Mouse (Mus musculus) thymus, postnatal 36 days (tissue): Measurements from ENCODE around the gene Trim52.
"Not testable (repeated sequence)": the region's sequence is repeated elsewhere in the genome, so short reads cannot be mapped to it uniquely, and the experiment has no call there.

Source experiments
- DNase-seq, 2 experiments: peaks; one replicate each; pipeline ENCODE4 v3.0.0; 2022; ENCODE audit warnings: mixed read lengths in 2 of 2

Gene Trim52

GRCm38 (mm10) chr14:106105980-106106379 is at the start of gene Trim52:
TSS of gene Trim52 (plus strand) at chr14:106106198.
- DNase-seq: no peak

GRCm38 (mm10) chr14:106072608-106073007 is 33.4 kb upstream of the Trim52 start:
- no peak for DNase-seq

DNA sequence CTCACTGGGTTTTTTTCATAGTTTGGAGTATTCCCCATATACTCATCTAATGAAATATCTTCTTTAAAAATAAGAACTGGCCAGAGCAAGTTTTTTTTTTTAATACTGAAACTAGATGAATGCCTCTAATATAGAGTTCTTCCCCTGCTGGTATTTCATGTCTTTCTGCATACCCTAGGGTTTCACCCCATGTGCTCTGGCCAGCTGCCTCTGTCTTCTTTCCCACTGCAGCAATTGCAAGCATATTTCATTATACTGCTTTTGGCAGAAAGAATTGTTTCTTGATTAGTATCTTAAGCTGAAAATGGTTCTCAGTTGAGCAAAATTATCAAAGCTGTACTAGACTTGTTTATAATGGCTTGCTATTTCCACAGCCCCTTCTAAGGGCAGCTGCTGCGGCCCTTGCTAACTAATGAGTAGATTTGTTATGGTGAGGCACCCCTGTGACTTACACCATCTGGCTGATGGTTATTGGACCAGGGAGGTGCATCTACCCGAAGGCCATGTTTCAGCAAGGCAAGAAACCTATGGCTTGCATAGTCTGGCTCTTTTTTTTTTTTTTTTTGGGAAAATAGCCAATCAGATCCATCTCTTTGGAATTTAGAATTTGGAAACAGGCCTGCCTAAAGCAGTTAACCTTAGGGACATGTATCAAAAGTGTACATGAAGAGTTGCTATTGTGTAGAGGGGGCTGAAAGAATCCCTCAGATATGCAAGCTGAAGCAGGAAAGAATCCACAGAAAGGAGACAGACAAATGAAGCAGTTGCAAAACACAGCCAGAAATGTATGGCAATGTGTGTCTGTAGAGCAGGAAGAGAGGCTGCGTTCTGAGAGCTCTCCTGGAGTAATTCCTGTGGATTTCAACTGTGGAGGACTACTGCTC is 30.6 kb upstream of the Trim52 start:
- DNase-seq: no peak

- no peak for DNase-seq
These were observed 17.4 kb upstream of the Trim52 start for GRCm38 (mm10) chr14:106088480-106089037.

DNA sequence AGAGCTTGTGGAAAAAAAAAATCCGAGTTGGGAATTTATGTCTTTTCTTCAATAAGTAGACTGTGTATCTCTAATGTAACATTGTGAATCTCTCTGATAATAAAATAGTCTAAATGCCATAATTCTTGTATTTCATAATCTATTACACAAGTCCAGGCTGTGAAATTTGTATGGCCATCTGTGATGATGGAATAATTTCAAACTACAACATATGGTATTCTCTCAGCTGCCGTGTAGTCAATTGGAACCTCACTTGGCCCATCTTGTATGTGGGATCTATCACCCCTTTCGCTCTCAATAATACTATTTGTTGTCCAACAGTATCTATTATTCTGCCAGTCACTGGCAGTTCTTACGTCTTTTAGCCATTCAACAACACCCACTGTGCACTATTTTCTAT is 9.2 kb upstream of the Trim52 start:
- no peak for DNase-seq

DNA sequence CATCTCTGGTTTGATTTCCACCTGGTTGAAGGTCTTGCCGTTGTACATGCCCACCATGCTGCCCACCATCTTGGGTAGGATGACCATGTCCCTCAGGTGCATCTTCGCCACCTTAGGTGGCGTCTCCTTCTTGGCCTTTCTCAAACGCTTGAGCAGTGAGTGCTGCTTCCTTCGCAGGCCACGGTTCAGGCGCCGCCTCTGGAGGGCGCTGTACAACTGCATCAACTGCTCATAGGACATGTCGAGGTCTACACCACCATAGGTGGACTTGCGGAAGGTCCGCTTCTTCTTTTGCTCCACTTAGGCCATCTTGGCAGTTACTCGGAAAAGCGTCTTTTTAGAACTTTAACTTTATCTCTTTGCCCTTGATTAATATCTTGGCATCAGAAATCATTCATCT is 5.1 kb upstream of the Trim52 start:
- DNase-seq: no peak

GRCm38 (mm10) chr14:106106425-106106824 is 427 bp downstream of the Trim52 start:
- no peak for DNase-seq

DNA sequence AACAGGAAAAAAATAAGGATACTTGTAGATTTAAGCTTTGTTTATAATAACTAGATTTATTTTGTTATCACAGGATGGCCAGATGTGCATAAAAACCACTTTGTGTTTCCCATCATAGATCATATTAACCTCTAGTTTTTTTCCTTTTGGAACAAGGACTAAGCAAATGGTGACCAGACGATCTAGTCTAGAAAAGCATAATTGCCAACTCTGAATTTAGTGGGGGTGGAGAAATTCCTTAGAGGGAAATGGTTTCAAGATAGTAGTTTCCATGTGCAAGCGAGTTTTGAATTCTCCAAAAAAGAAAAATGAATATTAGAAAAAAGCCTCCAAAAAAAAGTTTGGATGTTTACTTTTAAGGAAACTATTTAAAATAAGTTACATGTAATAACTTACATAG is 13.4 kb downstream of the Trim52 start:
- DNase-seq: no peak

- DNase-seq: no peak
These were observed 30.3 kb downstream of the Trim52 start for GRCm38 (mm10) chr14:106136272-106136671.

DNA sequence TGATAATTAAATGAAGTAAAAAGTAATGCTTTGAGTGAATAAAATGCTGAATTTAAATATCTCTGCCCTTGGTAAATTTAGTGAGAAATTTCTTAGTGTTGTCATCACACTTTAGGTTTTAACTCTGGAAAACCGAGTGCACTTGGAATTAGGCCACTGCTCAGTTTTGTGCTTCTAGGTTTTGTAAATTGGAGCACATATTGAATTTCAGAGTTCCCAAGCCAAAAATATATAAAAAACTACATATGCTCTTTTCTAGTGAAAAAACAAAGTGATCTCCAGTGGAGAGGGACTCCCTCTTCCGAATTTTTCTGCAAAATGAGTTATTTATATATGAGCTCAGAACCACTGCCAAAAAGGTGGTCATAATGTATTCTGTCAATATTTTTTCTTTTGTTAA is 45.2 kb downstream of the Trim52 start:
- no peak for DNase-seq

GRCm38 (mm10) chr14:106154879-106155576 is 49.0 kb downstream of the Trim52 start:
- no peak for DNase-seq

DNA sequence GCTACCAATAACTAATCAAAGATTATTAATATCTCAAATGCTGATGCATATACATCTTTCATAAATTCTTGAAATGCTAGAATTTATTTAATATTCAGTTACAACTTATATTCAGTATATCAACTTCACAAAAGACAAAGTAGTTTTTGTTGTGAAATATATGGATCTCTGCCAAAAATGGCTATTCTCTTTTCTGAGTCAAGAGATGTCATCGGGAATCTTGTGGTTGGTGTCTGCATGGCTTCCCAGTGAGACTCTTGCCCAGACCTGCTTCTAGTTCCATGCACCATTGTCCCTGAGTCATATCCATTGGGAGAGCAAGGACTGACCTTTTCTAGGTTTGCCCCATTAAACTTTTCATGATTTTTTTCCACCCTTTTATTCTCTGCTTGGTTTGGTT is 50.5 kb downstream of the Trim52 start:
- DNase-seq: no peak

DNA sequence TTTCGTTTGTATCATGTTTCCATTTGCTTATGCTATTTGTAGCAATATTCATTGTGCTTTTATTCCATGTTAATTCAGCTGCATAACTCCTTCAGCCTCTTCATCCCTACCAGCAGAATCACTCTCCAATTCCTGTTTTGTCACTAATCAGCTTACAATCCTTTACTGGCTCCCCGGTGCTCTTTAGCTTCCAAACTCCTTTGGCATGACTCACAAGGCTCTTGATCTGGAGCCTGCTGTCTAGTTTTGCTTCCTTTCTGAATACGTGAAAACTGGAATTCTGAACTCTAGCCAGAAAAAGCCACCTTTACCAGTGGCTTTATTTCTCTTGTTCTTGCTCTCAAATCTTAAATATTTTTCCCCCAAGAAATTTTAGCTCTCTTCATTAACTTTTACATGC is 56.3 kb downstream of the Trim52 start:
- no peak for DNase-seq

DNA sequence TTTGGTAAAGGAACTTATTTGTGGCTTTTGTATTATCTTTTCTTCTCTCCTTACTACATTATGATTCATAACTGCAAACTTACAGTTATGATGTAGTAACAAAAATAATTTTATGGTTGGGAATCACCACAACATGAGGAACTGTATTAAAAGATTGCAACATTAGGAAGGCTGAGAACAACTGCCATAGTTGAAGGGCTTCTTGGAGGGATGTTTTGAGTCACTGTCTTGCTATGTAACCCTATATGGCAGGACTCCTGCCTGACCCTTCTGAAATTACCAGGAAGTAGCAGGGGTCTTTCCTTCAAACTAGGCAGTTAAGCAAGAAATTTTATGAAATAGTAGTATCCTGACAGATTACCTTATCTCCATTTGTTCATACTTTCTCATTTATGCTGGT is 57.2 kb downstream of the Trim52 start:
- DNase-seq: no peak

DNA sequence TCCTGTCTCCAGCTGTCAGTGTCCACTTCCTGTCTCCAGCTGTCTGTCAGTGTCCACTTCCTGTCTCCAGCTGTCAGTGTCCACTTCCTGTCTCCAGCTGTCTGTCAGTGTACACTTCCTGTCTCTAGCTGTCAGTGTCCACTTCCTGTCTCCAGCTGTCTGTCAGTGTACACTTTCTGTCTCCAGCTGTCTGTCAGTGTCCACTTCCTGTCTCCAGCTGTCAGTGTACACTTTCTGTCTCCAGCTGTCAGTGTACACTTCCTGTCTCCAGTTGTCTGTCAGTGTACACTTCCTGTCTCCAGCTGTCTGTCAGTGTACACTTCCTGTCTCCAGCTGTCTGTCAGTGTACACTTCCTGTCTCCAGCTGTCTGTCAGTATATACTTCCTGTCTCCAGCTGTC is 57.9 kb downstream of the Trim52 start:
- DNase-seq: not testable (repeated sequence)

DNA sequence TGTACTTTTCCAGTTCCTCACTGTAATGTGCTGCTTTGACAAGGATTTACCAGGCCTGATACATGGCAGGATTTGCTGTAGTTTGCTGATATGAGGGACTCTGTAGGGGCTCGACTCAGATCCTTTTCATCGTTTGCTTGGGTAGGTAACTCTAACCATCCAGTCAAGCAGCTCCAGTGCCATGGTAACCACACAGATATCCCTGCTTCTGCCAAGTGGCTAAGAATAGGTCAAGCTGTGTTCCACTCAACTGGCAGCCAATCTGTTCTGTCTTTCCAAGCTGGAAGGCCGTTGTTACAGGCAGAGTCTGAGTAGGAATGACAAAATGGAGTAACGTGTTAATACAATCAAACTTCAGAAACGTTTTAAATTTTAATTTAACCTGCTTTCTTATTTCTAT is 70.9 kb downstream of the Trim52 start:
- no peak for DNase-seq

DNA sequence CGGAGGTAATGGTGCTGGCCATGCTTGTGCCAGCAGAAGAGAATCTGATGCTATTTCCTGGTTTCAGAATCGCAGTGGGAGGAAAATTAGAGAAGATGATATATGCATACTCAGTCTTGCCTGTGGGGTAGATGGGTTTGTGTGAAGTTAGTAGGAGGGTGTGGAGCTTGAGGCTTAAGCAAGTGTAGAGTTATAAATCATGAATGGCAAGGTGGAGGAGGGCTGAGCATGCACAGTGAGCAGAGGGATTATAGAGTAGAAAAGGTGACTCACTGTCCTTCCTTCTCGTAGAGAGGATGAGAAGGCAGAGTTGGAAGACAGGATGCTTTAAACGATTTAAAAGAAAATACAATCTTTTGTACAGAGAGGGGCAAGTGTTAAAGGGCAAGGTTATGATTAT is 72.2 kb downstream of the Trim52 start:
- no peak for DNase-seq

DNA sequence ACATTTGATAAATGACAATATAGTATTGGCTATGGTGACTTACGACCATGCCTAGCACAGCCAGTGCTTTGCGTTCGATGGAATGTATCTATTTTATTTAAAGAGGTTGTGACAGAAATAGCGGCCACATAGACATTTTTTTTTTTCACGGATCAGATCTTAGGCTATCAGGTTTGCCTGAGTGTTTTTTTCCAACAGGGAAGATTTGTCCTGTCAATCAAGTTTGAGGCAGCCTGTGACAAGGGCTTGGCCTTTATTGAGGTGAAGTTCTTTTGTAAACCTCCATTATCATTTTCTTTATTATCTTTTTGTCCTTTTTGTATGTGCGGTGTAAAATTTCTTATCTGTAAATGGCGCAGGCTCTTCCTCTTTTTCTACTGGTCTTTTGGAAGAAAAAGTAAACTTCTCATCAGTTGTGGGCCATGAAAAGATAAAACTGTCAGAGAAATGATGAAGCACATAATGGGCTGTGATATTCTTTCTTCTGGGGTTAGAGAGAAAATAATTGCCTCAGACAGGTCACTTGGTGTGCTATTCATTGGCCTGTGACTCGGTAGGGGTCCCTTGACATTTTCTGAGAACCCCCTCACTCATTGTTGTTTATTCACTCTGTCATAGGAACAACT is 73.2 kb downstream of the Trim52 start:
- no peak for DNase-seq

DNA sequence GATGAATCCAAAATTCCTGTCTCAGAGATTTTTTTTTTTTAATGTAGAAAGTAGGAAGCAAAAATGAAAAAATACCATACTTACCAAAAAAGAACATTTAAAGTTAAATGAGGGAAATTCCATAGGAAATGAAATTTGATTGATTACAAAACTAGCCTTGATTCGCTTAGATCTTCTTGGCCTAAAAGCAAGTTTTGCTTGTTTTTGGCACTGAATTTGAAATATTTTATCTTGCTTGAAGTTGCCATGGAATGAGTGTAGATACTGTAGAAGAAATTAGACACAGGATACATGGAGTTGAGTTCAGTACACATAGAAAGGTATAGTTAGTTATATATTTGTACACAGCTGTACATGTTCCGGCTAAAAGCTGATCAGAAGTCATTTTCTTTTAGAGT is 73.7 kb downstream of the Trim52 start:
- no peak for DNase-seq

DNA sequence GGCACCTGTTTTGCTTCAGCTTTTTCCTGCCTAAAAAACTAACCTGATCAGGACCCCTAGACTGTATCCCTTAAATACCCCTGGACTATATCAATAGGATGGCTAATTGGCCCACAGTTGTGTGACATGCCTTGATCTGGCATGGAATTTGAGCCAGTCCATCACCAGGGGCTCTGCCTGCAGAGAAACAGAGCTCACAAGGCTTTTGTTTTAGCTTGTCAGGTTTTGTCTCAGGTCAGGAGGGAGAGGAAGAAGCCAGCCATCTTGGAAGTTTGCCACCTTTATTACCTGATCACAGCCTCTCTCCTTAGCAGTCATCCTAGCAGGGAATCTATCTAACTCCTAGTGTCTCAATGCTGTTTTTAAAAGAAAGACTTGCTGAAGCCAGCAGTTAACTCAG is 74.6 kb downstream of the Trim52 start:
- DNase-seq: no peak

DNA sequence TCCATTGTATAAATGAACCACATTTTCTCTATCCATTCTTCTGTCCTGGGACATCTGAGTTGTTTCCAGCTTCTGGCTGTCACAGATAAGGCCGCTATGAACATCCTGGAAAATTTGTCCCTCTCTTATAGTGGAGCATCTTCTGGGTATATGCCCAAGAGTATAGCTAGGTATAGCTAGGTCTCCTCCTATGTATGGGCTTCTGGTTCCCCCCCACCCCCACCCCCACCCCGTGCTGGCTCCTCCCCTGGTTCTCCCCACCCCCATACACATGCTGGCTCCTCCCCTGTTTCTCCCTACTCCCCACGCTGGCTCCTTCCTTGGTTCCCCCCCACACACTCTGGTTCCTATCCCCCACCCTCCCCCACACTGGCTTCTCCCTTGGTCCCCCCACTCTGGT is 78.0 kb downstream of the Trim52 start:
- DNase-seq: no peak
